Mouse (Mus musculus) stomach, embryonic 16.5 days (tissue): Measurements from ENCODE around the gene Arl4d. TPM values are rescaled to one million over a fixed set of nuclear protein-coding genes. Genes with fewer than 3 reads are reported as not detected.
"Not testable (repeated sequence)": the region's sequence is repeated elsewhere in the genome, so short reads cannot be mapped to it uniquely, and the experiment has no call there.

Experiments
- ATAC-seq: fragments of 200-750 bp; cut with Nextera tagmentation; 2 replicates; pipeline ENCODE4 v1.8.0; 2017; ENCODE audit warnings: moderate number of reproducible peaks, moderate TSS enrichment; ENCODE audit not compliant: insufficient read depth, low FRiP score
- H3K27ac ChIP-seq: fragments of 300-500 bp; sonication (generic); 2 replicates; pipeline ENCODE4 v1.5.1; 2014; ENCODE audit warnings: low read length
- H3K27me3 ChIP-seq: fragments of 300-500 bp; sonication (generic); 2 replicates; pipeline ENCODE4 v1.6.1; 2014; ENCODE audit warnings: low read length, control low read depth, mixed read lengths; ENCODE audit not compliant: control insufficient read depth, insufficient read depth
- H3K36me3 ChIP-seq: fragments of 300-500 bp; sonication (generic); 2 replicates; pipeline ENCODE4 v1.6.1; 2014; ENCODE audit warnings: low read length; ENCODE audit not compliant: control insufficient read depth, insufficient read depth
- H3K4me1 ChIP-seq: fragments of 300-500 bp; sonication (generic); 2 replicates; pipeline ENCODE4 v1.6.1; 2014; ENCODE audit warnings: low read length, control low read depth, mixed read lengths; ENCODE audit not compliant: control insufficient read depth, insufficient read depth
- H3K4me2 ChIP-seq: fragments of 300-500 bp; sonication (generic); 2 replicates; pipeline ENCODE4 v1.6.1; 2014; ENCODE audit warnings: low read depth, low read length, mixed read lengths
- H3K4me3 ChIP-seq: fragments of 300-500 bp; sonication (generic); replicated peaks from 2 replicates; pipeline ENCODE4 v1.5.1; 2014; ENCODE audit warnings: mild to moderate bottlenecking, low read length
- H3K9ac ChIP-seq: fragments of 300-500 bp; sonication (generic); 2 replicates; pipeline ENCODE4 v1.6.1; 2014; ENCODE audit warnings: low read length
- H3K9me3 ChIP-seq: fragments of 300-500 bp; sonication (generic); replicated peaks from 2 replicates; pipeline ENCODE4 v1.6.1; 2016; ENCODE audit warnings: low read length, control low read depth; ENCODE audit not compliant: control insufficient read depth
- WGBS: fragments of 180-500 bp; shearing (Covaris S2); extraction: QIAGEN DNeasy Blood & Tissue Kit; methylation state at CpG from one replicate; pipeline ENCODE4 v1.1.7; 2014; 5-methylcytosine and 5-hydroxymethylcytosine counted together
- polyA plus RNA-seq: library from polyadenylated mRNA; unstranded; fragments of >200 nt; fragmentation: Nextera tagmentation; extraction: Ambion mirVana; gene quantifications from 2 replicates; pipeline ENCODE4 v1.2.1, GENCODE M21; 2015

Gene Arl4d
- polyA plus RNA-seq: 8.2 and 8.5 TPM in 2 replicates

DNA sequence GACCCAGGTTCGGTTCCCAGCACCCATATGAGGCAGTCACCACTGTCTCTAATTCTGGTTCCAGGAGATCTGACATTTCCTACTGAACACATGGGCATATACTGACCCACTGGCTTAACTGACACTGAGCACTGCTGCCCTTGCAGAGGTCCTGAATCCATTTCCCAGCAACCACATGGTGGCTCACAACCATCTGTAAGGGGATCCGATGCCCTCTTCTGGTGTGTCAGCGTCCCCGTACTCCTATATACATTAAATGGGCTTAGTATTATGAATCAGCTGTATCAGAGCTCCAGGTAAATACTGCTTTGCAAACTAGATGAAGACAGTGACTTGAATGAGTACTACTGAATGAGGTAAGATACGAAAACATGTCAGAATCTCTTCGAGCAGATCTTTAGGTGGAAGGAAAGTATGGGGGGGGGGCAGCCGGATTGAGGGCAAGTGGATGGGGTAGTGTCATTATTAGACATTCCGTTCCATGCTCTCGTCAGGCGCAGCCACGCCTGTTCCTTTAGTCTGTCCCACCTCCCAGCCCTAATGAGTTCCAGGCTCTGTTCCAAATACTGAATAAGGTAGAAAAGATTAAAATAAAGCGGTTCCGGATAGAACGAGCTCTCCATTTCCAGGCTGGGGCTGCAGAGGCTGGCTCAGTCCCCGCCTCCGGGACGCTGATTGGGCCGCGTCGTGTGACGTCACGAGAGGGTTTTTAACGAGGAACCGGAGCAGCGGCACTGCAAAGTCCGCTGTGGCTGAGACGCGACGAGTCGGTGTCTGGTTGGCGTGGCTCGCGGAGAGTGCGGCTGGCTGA is at the start of gene Arl4d:
Gene Arl4d, plus strand, starts transcription at position 717 of the 811 bp plus-strand sequence.
- Histone ChIP-seq H3K4me1 (peaks cover 15% of the 10 kb centered on the region), H3K27ac (peak within 1 kb of the TSS; percentile 78), H3K36me3 (no peaks in the 10 kb centered on the region), H3K27me3 (no peaks in the 10 kb centered on the region), H3K4me3 (peak within 1 kb of the TSS; percentile 58), H3K4me2 (peak within 1 kb of the TSS; percentile 86), H3K9ac (peak within 1 kb of the TSS; percentile 76), H3K9me3 (no peaks in the 10 kb centered on the region)
- ATAC-seq: peak; percentile 93
- WGBS: 7% methylated on average over 34 of the region's 34 CpGs

DNA sequence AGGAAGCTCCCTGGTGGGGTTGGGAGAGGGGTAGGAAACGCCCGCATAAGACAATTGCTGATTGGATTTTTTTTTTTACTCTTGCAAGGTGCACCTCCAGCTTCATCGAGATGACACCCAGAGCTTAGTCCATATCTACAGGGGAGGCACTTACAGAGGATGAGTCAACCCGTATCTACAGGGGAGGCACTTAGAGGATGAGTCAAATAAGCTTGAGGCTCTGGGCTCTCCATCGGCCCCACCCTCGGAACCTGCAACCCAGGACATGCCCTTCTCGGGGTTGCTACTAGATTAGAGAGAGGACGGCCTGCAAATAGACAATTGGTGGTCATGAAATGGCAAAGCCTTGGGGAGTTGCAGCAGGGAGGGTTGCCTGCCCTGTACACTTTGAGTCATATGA is 49.2 kb upstream of the Arl4d start:
- no peak for ATAC-seq
- Histone ChIP-seq H3K27me3 (no peaks in the 10 kb centered on the region), H3K36me3 (no peaks in the 10 kb centered on the region), H3K9ac (no peak overlapping the region), H3K4me1 (peaks cover 8% of the 10 kb centered on the region), H3K9me3 (no peaks in the 10 kb centered on the region), H3K4me3 (no peak overlapping the region), H3K4me2 (no peak overlapping the region), H3K27ac (no peak overlapping the region)
- WGBS: 82% methylated on average over 8 of the region's 8 CpGs

DNA sequence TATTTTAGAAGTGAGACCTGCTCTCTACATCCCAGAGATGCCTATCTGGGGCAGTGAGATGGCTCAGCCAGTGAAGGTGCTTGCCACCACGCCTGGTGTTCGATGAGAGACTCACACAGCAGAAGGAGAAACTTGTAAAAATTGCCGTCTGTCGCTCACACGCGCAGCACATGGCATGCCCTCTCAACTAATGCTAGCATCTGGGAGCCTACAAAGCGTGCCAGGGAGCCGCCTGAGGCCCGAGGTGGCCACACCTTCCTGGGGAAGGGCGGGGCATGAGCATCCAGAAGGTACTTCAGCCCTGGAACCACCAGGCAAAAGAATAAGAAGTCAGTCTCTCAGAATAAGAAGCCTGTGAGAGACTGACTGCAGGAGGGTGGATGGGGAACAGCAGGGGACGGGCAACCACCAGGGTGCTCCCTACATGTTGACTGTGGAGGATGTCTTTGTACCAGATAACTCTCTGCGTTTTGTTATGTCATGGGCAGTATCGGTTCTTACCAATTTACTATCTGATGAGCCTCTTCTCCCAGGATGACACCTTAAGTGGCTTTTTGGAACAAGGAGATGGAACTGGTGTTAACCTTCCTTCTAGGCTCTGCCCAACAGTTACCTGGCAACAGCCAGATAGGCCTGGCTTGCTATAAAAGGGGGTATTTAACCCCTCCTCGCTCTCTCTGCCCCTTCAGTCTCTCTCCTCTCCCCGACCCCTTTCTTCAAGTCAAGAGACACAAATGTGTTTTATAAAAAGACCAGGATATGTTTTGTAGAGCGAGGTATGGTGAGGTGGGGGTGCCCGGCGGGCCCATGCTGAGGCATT is 48.2 kb upstream of the Arl4d start:
- Histone ChIP-seq H3K36me3 (no peaks in the 10 kb centered on the region), H3K4me1 (peaks cover 8% of the 10 kb centered on the region), H3K4me3 (no peak overlapping the region), H3K27me3 (no peaks in the 10 kb centered on the region), H3K27ac (no peak overlapping the region), H3K9me3 (no peaks in the 10 kb centered on the region), H3K9ac (no peak overlapping the region), H3K4me2 (no peak overlapping the region)
- no peak for ATAC-seq
- 22% methylated on average over 18 of the region's 18 CpGs for WGBS

DNA sequence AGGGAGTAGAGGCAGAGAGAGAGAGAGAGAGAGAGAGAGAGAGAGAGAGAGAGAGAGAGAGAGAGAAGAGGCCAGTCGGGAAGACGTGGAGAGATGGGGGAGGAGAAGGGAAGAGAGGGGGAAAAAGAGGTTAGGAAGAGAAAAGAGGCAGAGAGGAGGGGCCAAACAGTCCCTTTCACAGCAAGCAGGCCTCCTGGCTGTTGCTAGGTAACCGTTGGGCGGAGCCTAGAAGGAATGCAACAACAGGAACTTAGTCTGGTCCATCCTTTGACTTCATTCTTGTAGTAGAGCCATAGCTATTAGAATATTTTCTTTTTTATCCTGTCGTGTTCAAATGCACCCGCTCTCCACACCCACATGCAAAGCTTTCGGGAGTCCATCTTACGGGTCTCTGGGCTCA is 47.5 kb upstream of the Arl4d start:
- Histone ChIP-seq H3K27me3 (no peaks in the 10 kb centered on the region), H3K9ac (no peak overlapping the region), H3K4me3 (0 out of 2 replicates have a peak overlapping the region, but pooled peaks have one; percentile 5), H3K4me2 (peak overlapping the region; percentile 29; the same call in 1 of the 2 replicates), H3K27ac (no peak overlapping the region), H3K36me3 (no peaks in the 10 kb centered on the region), H3K4me1 (peaks cover 8% of the 10 kb centered on the region), H3K9me3 (no peaks in the 10 kb centered on the region)
- peak; percentile 67; the same call in 1 of the 2 replicates for ATAC-seq
- WGBS: 11% methylated on average over 8 of the region's 8 CpGs

DNA sequence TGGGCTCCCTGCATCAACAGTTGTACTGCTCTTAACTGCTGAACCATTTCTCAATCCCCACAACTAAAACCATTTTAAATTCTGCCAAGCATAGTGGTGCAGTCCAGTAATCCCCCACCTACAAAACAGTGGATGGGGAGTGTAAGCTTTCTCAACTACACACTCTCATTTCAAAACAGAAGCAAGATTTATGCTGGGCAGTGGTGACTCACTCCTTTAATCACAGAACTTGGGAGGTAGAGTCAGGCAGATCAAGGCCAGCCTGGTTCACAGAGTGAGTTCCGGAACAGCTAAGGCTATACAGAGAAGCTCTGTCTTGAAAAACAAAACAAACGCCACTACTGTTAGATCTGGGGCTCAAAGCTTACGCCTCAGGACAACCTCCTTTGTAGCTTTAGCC is 46.7 kb upstream of the Arl4d start:
- no peaks in the 10 kb centered on the region for H3K36me3 ChIP-seq
- no peak overlapping the region for H3K9ac ChIP-seq
- no peak for ATAC-seq
- H3K27ac ChIP-seq: no peak overlapping the region
- H3K4me3 ChIP-seq: no peak overlapping the region
- H3K27me3 ChIP-seq: no peaks in the 10 kb centered on the region
- H3K4me2 ChIP-seq: no peak overlapping the region
- peaks cover 8% of the 10 kb centered on the region for H3K4me1 ChIP-seq
- no peaks in the 10 kb centered on the region for H3K9me3 ChIP-seq
- WGBS: 75% methylated on average over 3 of the region's 3 CpGs

DNA sequence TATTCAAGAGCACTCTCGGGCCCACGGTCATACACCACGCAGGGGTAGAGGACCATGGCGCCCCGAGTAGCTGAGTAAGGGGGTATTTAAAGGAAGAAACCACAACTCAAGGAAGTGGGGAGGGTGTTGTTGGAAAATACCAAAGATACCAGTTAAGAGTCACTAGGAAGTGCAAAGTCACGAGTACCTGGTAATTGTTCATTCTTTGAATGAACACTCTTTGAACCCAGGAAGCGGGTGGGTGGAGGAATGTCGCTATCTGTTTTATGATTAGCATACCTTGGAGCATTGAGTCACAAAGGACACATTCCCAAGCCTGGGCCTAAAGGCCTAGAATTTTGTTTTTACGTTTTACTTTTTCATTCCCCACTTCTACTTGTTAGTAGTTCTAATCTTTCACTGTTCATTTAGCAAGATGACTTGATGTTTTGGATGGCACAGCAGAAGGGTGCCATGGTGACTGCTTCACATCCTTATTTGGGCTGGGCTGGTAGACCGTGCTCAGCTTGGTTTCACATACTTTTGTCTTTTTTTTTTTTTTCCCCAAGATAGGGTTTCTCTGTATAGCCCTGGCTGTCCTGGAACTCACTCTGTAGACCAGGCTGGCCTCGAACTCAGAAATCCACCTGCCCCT is 45.2 kb upstream of the Arl4d start:
- H3K27me3 ChIP-seq, H3K4me1 ChIP-seq, H3K9me3 ChIP-seq, ATAC-seq, H3K4me3 ChIP-seq, H3K4me2 ChIP-seq, H3K27ac ChIP-seq, H3K36me3 ChIP-seq, H3K9ac ChIP-seq: not testable (repeated sequence)
- WGBS: 79% methylated on average over 11 of the region's 11 CpGs

DNA sequence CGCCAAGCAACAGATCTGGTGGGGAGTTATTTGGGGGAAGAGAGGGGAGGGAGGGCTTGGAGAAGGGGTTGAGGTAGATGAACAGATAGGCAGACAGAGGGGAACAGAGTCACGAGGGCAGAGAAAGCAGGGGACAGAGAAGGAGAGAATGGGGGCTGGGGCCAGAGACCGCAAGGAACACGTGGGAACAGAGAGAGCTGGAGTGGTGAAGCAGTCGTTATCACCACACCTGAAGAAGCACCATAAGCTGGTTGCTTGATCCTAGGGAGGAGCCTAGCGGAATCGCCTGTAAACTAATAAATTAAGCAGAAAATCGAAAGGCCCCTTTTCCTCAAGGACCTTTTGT is 38.7 kb upstream of the Arl4d start:
- Histone ChIP-seq H3K4me3 (peak overlapping the region; percentile 66), H3K36me3 (no peaks in the 10 kb centered on the region), H3K4me2 (peak overlapping the region; percentile 52), H3K27me3 (no peaks in the 10 kb centered on the region), H3K27ac (peak overlapping the region; percentile 95), H3K4me1 (no peaks in the 10 kb centered on the region), H3K9me3 (no peaks in the 10 kb centered on the region), H3K9ac (peak overlapping the region; percentile 61)
- 5% methylated on average over 8 of the region's 8 CpGs for WGBS
- peak; percentile 5; the same call in 1 of the 2 replicates for ATAC-seq

DNA sequence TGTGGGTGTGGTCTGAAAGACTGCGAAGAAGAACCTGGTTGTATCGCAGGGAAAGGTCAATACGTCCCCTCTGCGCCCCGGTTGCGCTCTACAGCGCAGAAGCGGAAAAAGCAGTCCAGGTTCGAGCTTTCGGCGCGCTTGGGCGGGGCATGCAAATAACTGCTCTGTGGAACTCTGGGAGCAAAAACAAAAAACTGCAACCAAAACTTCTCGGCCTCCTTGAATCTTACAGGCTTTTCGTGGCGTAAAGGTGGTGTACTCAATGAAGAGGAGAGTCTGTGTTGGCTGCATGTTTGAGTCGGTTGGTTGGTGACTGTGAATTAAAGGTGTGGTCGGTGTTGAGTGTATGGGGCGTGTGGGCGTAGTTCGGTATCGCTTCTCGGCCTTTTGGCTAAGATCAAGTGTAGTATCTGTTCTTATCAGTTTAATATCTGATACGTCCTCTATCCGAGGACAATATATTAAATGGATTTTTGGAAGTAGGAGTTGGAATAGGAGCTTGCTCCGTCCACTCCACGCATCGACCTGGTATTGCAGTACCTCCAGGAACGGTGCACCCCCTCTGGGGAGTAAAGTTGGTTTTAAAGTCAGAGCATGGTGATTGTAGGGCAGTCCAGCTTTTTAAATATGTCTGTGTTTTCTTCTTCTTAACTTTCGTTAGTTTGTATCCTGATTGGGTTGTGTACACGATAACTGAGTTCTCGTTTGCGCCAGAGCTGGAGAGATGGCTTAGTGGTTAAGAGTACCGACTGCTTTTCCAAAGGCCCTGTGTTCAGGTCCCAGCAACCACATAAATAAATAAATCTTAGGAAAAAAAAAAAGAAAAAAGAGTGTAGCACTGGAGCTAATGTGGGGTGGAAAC is 38.1 kb upstream of the Arl4d start, which contains the start of gene Rdm1:
Gene Rdm1, plus strand, starts transcription at position 201 of the 862 bp plus-strand sequence.
- Histone ChIP-seq H3K4me2 (peak within 1 kb of the TSS; percentile 88), H3K27me3 (no peaks in the 10 kb centered on the region), H3K4me3 (peak within 1 kb of the TSS; percentile 66), H3K27ac (peak within 1 kb of the TSS; percentile 99), H3K4me1 (no peaks in the 10 kb centered on the region), H3K36me3 (no peaks in the 10 kb centered on the region), H3K9me3 (no peaks in the 10 kb centered on the region), H3K9ac (peak within 1 kb of the TSS; percentile 88)
- ATAC-seq: peak; percentile 90
- 0% methylated on average over 32 of the region's 34 CpGs for WGBS
